Mouse (Mus musculus): ENCODE results near the gene Olfr222. TPM values are rescaled to one million over a fixed set of nuclear protein-coding genes. Genes with fewer than 3 reads are reported as not detected.

Gene Olfr222
- polyA plus RNA-seq, 1 experiment = not detected

GRCm38 (mm10) chr11:59560906-59561305 lies 15.1 kb downstream of the Olfr222 start:
- Histone ChIP-seq H3K4me3 (ENCODE audit: low read depth, low read length) (no peak overlapping the region), H3K9ac (ENCODE audit: low read depth, poor library complexity, severe bottlenecking) (no peak overlapping the region), H3K36me3 (ENCODE audit: control insufficient read depth, insufficient read depth, low read length, poor library complexity, severe bottlenecking) (no peaks in the 10 kb centered on the region), H3K27me3 (ENCODE audit: control insufficient read depth, insufficient read depth, low read length, poor library complexity, severe bottlenecking) (no peaks in the 10 kb centered on the region), H3K27ac (ENCODE audit: insufficient read depth, low read length) (no peak overlapping the region), H3K9me3 (replicated peaks; ENCODE audit: control insufficient read depth, insufficient read depth, low read length, poor library complexity, severe bottlenecking) (peaks cover 5% of the 10 kb centered on the region), H3K4me1 (ENCODE audit: control insufficient read depth, insufficient read depth, low read length) (peaks cover 1% of the 10 kb centered on the region)
- TF ChIP-seq EP300 (IDR thresholded peaks at IDR 0.05; ENCODE audit: insufficient read depth, low read depth, low read length) (no peak), POLR2A (IDR thresholded peaks at IDR 0.05; ENCODE audit: insufficient read depth, low read length) (no peak), CTCF (IDR thresholded peaks at IDR 0.05; ENCODE audit: low read depth, low read length) (no peak)

GRCm38 (mm10) chr11:59554535-59554934 lies 21.5 kb downstream of the Olfr222 start:
- no peaks in the 10 kb centered on the region for H3K4me1 ChIP-seq (ENCODE audit: control insufficient read depth, insufficient read depth, low read length)
- H3K9me3 ChIP-seq (replicated peaks; ENCODE audit: control insufficient read depth, insufficient read depth, low read length, poor library complexity, severe bottlenecking) = no peaks in the 10 kb centered on the region
- H3K27ac ChIP-seq (ENCODE audit: insufficient read depth, low read length) = no peak overlapping the region
- H3K36me3 ChIP-seq (ENCODE audit: control insufficient read depth, insufficient read depth, low read length, poor library complexity, severe bottlenecking) = no peaks in the 10 kb centered on the region
- H3K27me3 ChIP-seq (ENCODE audit: control insufficient read depth, insufficient read depth, low read length, poor library complexity, severe bottlenecking) = no peaks in the 10 kb centered on the region
- H3K4me3 ChIP-seq (ENCODE audit: low read depth, low read length) = no peak overlapping the region
- H3K9ac ChIP-seq (ENCODE audit: low read depth, poor library complexity, severe bottlenecking) = no peak overlapping the region
- TF ChIP-seq POLR2A (IDR thresholded peaks at IDR 0.05; ENCODE audit: insufficient read depth, low read length) (no peak), EP300 (IDR thresholded peaks at IDR 0.05; ENCODE audit: insufficient read depth, low read depth, low read length) (no peak), CTCF (IDR thresholded peaks at IDR 0.05; ENCODE audit: low read depth, low read length) (no peak)

GRCm38 (mm10) chr11:59554127-59554526 lies 21.9 kb downstream of the Olfr222 start:
- Histone ChIP-seq H3K36me3 (ENCODE audit: control insufficient read depth, insufficient read depth, low read length, poor library complexity, severe bottlenecking) (no peaks in the 10 kb centered on the region), H3K4me1 (ENCODE audit: control insufficient read depth, insufficient read depth, low read length) (no peaks in the 10 kb centered on the region), H3K9me3 (replicated peaks; ENCODE audit: control insufficient read depth, insufficient read depth, low read length, poor library complexity, severe bottlenecking) (no peaks in the 10 kb centered on the region), H3K27ac (ENCODE audit: insufficient read depth, low read length) (no peak overlapping the region), H3K9ac (ENCODE audit: low read depth, poor library complexity, severe bottlenecking) (no peak overlapping the region), H3K4me3 (ENCODE audit: low read depth, low read length) (no peak overlapping the region), H3K27me3 (ENCODE audit: control insufficient read depth, insufficient read depth, low read length, poor library complexity, severe bottlenecking) (no peaks in the 10 kb centered on the region)
- TF ChIP-seq EP300 (IDR thresholded peaks at IDR 0.05; ENCODE audit: insufficient read depth, low read depth, low read length) (no peak), POLR2A (IDR thresholded peaks at IDR 0.05; ENCODE audit: insufficient read depth, low read length) (no peak), CTCF (IDR thresholded peaks at IDR 0.05; ENCODE audit: low read depth, low read length) (no peak)

GRCm38 (mm10) chr11:59544005-59544404 lies 32.0 kb downstream of the Olfr222 start:
- H3K4me1 ChIP-seq (ENCODE audit: control insufficient read depth, insufficient read depth, low read length) = no peaks in the 10 kb centered on the region
- H3K9me3 ChIP-seq (replicated peaks; ENCODE audit: control insufficient read depth, insufficient read depth, low read length, poor library complexity, severe bottlenecking) = no peaks in the 10 kb centered on the region
- H3K9ac ChIP-seq (ENCODE audit: low read depth, poor library complexity, severe bottlenecking) = no peak overlapping the region
- H3K27me3 ChIP-seq (ENCODE audit: control insufficient read depth, insufficient read depth, low read length, poor library complexity, severe bottlenecking) = no peaks in the 10 kb centered on the region
- H3K27ac ChIP-seq (ENCODE audit: insufficient read depth, low read length) = no peak overlapping the region
- TF ChIP-seq POLR2A (IDR thresholded peaks at IDR 0.05; ENCODE audit: insufficient read depth, low read length) (no peak), CTCF (IDR thresholded peaks at IDR 0.05; ENCODE audit: low read depth, low read length) (no peak), EP300 (IDR thresholded peaks at IDR 0.05; ENCODE audit: insufficient read depth, low read depth, low read length) (no peak)
- no peaks in the 10 kb centered on the region for H3K36me3 ChIP-seq (ENCODE audit: control insufficient read depth, insufficient read depth, low read length, poor library complexity, severe bottlenecking)
- no peak overlapping the region for H3K4me3 ChIP-seq (ENCODE audit: low read depth, low read length)

- Histone ChIP-seq H3K36me3 (ENCODE audit: control insufficient read depth, insufficient read depth, low read length, poor library complexity, severe bottlenecking) (no peaks in the 10 kb centered on the region), H3K4me1 (ENCODE audit: control insufficient read depth, insufficient read depth, low read length) (no peaks in the 10 kb centered on the region), H3K27ac (ENCODE audit: insufficient read depth, low read length) (no peak overlapping the region), H3K9ac (ENCODE audit: low read depth, poor library complexity, severe bottlenecking) (no peak overlapping the region), H3K4me3 (ENCODE audit: low read depth, low read length) (no peak overlapping the region), H3K27me3 (ENCODE audit: control insufficient read depth, insufficient read depth, low read length, poor library complexity, severe bottlenecking) (no peaks in the 10 kb centered on the region), H3K9me3 (replicated peaks; ENCODE audit: control insufficient read depth, insufficient read depth, low read length, poor library complexity, severe bottlenecking) (no peaks in the 10 kb centered on the region)
- TF ChIP-seq EP300 (IDR thresholded peaks at IDR 0.05; ENCODE audit: insufficient read depth, low read depth, low read length) = no peak
- no peak for TF ChIP-seq POLR2A (IDR thresholded peaks at IDR 0.05; ENCODE audit: insufficient read depth, low read length)
- no peak for TF ChIP-seq CTCF (IDR thresholded peaks at IDR 0.05; ENCODE audit: low read depth, low read length)
These were observed 32.7 kb downstream of the Olfr222 start for GRCm38 (mm10) chr11:59543376-59543775.

- no peak overlapping the region for H3K9ac ChIP-seq (ENCODE audit: low read depth, poor library complexity, severe bottlenecking)
- no peaks in the 10 kb centered on the region for H3K4me1 ChIP-seq (ENCODE audit: control insufficient read depth, insufficient read depth, low read length)
- H3K27ac ChIP-seq (ENCODE audit: insufficient read depth, low read length) = no peak overlapping the region
- no peaks in the 10 kb centered on the region for H3K36me3 ChIP-seq (ENCODE audit: control insufficient read depth, insufficient read depth, low read length, poor library complexity, severe bottlenecking)
- H3K4me3 ChIP-seq (ENCODE audit: low read depth, low read length) = no peak overlapping the region
- no peak for TF ChIP-seq EP300 (IDR thresholded peaks at IDR 0.05; ENCODE audit: insufficient read depth, low read depth, low read length)
- no peak for TF ChIP-seq POLR2A (IDR thresholded peaks at IDR 0.05; ENCODE audit: insufficient read depth, low read length)
- TF ChIP-seq CTCF (IDR thresholded peaks at IDR 0.05; ENCODE audit: low read depth, low read length) = no peak
- H3K27me3 ChIP-seq (ENCODE audit: control insufficient read depth, insufficient read depth, low read length, poor library complexity, severe bottlenecking) = no peaks in the 10 kb centered on the region
- H3K9me3 ChIP-seq (replicated peaks; ENCODE audit: control insufficient read depth, insufficient read depth, low read length, poor library complexity, severe bottlenecking) = no peaks in the 10 kb centered on the region
These were observed 33.6 kb downstream of the Olfr222 start for GRCm38 (mm10) chr11:59542442-59542841.
